Mouse (Mus musculus): ENCODE results near the gene Map3k3.

DNA sequence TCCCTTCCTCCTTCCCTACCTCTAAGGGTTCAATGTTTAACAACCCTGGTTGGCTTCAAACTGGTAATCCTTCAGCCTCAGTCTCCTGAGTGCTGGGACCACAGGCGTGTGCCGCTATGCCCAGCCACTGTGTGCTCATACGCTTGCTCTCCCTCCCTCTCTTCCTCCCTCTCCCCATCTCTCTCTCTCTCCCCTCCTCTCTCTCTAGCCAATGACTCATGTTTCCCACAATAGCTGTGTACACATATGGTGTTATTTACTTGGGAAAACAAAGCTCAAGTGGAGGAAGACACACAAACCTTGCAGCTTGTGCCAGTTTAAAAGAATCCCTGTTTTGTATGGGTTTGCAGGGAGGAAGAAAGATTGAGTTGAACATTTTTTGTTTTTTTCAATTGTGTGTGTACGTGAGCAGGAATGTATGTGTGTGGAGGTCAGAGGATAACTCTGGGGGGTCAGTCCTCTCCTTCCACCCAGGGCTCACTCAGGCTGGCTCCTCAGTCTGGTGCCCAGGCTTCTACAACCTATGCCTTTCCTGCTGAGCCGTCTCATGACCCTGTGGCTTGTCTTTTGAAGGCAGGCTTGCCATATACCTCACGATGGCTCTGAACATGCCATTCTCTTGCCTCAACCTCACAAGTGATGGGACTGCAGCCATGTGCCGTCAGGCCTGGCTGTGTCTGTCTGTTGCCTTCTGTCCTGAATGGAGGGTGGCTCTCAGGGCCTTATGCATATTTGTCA is 95.5 kb downstream of the Map3k3 start:
- TF ChIP-seq CTCF (IDR thresholded peaks at IDR 0.05): no peak
- no peak for TF ChIP-seq EP300 (IDR thresholded peaks at IDR 0.05)

Measured in lung, postnatal 0 days (tissue).